Mouse (Mus musculus): ENCODE data around the gene Zfp933. TPM values are rescaled to one million over a fixed set of nuclear protein-coding genes. Genes with fewer than 3 reads are reported as not detected.

The Zfp933 gene
- polyA plus RNA-seq, 2 experiments: 5.0 to 7.2 TPM

DNA sequence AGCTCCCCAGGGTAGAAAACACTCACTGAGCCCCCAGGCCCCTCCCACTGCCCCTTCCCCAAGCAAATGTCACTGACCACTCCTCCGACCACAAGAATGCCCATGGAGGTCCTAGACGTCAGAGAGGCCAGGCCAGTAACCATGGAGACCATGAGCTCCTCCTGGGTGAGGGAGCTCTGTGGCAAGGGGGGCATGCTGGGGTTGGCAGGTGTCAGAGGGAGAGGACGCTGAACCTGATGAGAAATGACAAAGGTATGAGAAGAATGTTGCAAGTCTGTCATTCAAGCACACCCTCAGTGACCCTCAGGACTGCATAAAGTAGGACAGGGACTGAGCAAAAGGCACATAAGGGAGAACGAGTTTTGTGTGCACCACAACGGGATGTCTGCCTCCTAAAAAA, 31.7 kb upstream of the Zfp933 start:
- H3K9me3 ChIP-seq (ENCODE audit: control insufficient read depth, low read length): no peaks in the 10 kb centered on the region
- no peak overlapping the region for H3K4me2 ChIP-seq (replicated peaks; ENCODE audit: low read depth, low read length, severe bottlenecking)
- no peak for ATAC-seq (ENCODE audit: low FRiP score, low read depth)
- peaks cover 87% of the 10 kb centered on the region for H3K36me3 ChIP-seq (ENCODE audit: control insufficient read depth, insufficient read depth, low read length)
- no peaks in the 10 kb centered on the region for H3K27me3 ChIP-seq (ENCODE audit: control insufficient read depth, insufficient read depth, low read length)
- no peak overlapping the region for H3K4me3 ChIP-seq (replicated peaks; ENCODE audit: low read length)
- no peaks in the 10 kb centered on the region for H3K4me1 ChIP-seq (ENCODE audit: control insufficient read depth, insufficient read depth, low read length)
- 62% methylated on average over 5 of the region's 5 CpGs for WGBS
- H3K27ac ChIP-seq (replicated peaks; ENCODE audit: low read depth, low read length): no peak overlapping the region
- H3K9ac ChIP-seq (ENCODE audit: low read depth, low read length, severe bottlenecking): no peak overlapping the region
- DNase-seq (ENCODE audit: low spot score): no peak
- no peak for TF ChIP-seq POLR2A (IDR thresholded peaks at IDR 0.05; ENCODE audit: borderline replicate concordance, extremely low read depth, insufficient read depth, insufficient read length)

DNA sequence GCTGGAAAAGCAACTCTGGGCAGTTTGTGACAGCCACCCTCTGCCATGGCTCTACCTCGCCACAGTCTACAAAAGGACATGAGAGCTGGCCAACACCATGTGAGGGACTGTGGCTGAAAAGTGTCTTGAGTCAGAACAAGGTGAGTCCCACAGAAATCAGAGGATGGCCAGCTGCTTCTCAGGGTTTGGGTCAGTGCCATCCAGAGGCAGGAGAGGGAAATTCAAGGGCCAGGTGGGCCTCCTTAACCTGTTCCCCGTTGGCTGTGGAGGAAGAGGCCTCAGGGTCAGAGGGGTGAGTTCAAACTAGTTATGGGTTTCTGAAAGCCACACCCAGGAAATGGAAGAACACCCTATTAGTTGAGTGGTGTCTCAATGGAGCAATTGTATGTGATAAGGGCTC, 31.3 kb upstream of the Zfp933 start:
- H3K9ac ChIP-seq (ENCODE audit: low read depth, low read length, severe bottlenecking): no peak overlapping the region
- H3K27ac ChIP-seq (replicated peaks; ENCODE audit: low read depth, low read length): no peak overlapping the region
- H3K4me2 ChIP-seq (replicated peaks; ENCODE audit: low read depth, low read length, severe bottlenecking): no peak overlapping the region
- 65% methylated on average over 2 of the region's 2 CpGs for WGBS
- H3K27me3 ChIP-seq (ENCODE audit: control insufficient read depth, insufficient read depth, low read length): no peaks in the 10 kb centered on the region
- ATAC-seq (ENCODE audit: low FRiP score, low read depth) (no peak), DNase-seq (ENCODE audit: low spot score) (no peak)
- H3K36me3 ChIP-seq (ENCODE audit: control insufficient read depth, insufficient read depth, low read length): peaks cover 87% of the 10 kb centered on the region
- H3K4me3 ChIP-seq (replicated peaks; ENCODE audit: low read length): no peak overlapping the region
- no peaks in the 10 kb centered on the region for H3K4me1 ChIP-seq (ENCODE audit: control insufficient read depth, insufficient read depth, low read length)
- no peaks in the 10 kb centered on the region for H3K9me3 ChIP-seq (ENCODE audit: control insufficient read depth, low read length)
- no peak for TF ChIP-seq POLR2A (IDR thresholded peaks at IDR 0.05; ENCODE audit: borderline replicate concordance, extremely low read depth, insufficient read depth, insufficient read length)

DNA sequence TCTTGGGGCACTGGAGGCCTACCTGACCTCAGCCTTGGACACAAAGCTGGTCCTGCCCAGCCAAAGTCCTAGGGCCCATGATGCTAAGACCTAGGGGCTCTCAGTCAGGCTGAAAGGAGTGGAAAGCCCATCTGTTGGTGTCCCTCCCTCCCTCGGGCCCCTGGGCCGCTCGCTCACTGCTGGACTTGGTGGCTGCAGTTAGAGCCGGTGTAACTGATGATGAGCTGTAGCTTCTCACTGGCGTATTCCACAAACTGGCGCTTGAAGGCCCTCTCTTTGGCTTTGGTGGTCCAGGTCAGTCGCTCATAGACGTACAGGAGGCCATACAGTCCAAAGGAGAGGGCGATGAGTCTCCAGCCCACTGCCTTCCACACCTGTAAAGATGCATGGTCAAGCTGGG, 30.4 kb upstream of the Zfp933 start:
- H3K27ac ChIP-seq (replicated peaks; ENCODE audit: low read depth, low read length): no peak overlapping the region
- H3K4me2 ChIP-seq (replicated peaks; ENCODE audit: low read depth, low read length, severe bottlenecking): no peak overlapping the region
- H3K9me3 ChIP-seq (ENCODE audit: control insufficient read depth, low read length): no peaks in the 10 kb centered on the region
- 92% methylated on average over 9 of the region's 9 CpGs for WGBS
- no peak overlapping the region for H3K4me3 ChIP-seq (replicated peaks; ENCODE audit: low read length)
- H3K27me3 ChIP-seq (ENCODE audit: control insufficient read depth, insufficient read depth, low read length): no peaks in the 10 kb centered on the region
- H3K36me3 ChIP-seq (ENCODE audit: control insufficient read depth, insufficient read depth, low read length): peaks cover 87% of the 10 kb centered on the region
- no peak overlapping the region for H3K9ac ChIP-seq (ENCODE audit: low read depth, low read length, severe bottlenecking)
- ATAC-seq (ENCODE audit: low FRiP score, low read depth): no peak
- no peaks in the 10 kb centered on the region for H3K4me1 ChIP-seq (ENCODE audit: control insufficient read depth, insufficient read depth, low read length)
- DNase-seq (ENCODE audit: low spot score): no peak
- TF ChIP-seq POLR2A (IDR thresholded peaks at IDR 0.05; ENCODE audit: borderline replicate concordance, extremely low read depth, insufficient read depth, insufficient read length): no peak

DNA sequence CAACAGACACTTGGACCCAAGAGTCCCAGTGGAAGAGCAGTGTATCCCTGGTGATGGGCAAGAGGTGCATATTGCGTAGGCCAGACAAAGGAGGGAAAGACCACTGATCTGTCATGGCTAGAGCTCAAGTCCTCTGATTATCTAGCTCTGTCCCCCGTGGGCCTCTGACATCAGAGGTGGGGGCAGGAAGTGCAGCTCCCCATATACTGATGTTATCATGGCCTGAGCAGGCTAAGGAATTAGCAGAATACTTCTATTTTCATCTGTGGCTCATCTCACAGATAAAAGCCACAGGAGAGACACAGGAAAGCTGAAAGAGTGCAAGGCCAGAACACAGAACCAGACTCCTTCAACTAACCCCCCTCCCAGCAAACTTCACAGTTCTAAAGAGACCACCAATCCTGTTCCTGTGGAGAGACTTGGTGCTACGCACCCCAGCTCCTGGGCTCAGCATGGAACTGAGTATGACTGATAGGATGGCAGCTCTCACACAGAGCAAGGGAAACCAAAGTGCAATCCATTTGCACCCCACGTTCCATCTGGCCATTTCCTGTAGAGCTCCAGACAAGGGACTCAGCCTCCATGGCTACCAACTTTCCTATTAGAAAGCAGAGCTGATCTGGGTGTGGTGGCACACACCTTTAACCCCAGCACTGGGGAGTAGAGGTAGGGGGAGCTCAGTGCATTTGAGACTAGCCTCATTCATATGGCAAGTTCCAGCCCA, 27.8 kb upstream of the Zfp933 start:
- peaks cover 78% of the 10 kb centered on the region for H3K36me3 ChIP-seq (ENCODE audit: control insufficient read depth, insufficient read depth, low read length)
- no peak for ATAC-seq (ENCODE audit: low FRiP score, low read depth)
- WGBS: 92% methylated on average over 4 of the region's 4 CpGs

DNA sequence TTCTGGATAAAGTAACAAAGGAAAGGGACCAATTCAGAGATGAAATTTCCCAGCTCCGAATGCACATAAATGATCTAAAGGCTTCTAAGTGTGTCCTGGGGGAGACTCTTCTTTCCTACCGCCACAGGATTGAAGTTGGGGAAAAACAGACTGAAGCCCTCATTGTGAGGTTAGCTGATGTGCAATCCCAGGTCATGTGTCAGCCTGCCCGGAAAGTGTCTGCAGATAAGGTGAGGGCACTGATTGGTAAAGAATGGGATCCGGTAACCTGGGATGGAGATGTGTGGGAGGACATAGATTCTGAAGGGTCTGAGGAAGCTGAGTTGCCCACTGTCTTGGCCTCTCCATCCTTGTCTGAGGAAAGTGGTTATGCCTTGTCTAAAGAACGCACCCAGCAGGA, 21.1 kb upstream of the Zfp933 start:
- WGBS: 25% methylated on average over 5 of the region's 5 CpGs
- Histone ChIP-seq H3K4me1 (ENCODE audit: control insufficient read depth, insufficient read depth, low read length) (peaks cover 15% of the 10 kb centered on the region), H3K27me3 (ENCODE audit: control insufficient read depth, insufficient read depth, low read length) (no peaks in the 10 kb centered on the region), H3K9ac (ENCODE audit: low read depth, low read length, severe bottlenecking) (peak overlapping the region; percentile 59), H3K4me2 (replicated peaks; ENCODE audit: low read depth, low read length, severe bottlenecking) (peak overlapping the region; percentile 86), H3K9me3 (ENCODE audit: control insufficient read depth, low read length) (no peaks in the 10 kb centered on the region), H3K4me3 (replicated peaks; ENCODE audit: low read length) (peak overlapping the region; percentile 76), H3K27ac (replicated peaks; ENCODE audit: low read depth, low read length) (no peak overlapping the region; the same call in 1 of the 2 replicates), H3K36me3 (ENCODE audit: control insufficient read depth, insufficient read depth, low read length) (peaks cover 41% of the 10 kb centered on the region)
- TF ChIP-seq POLR2A (IDR thresholded peaks at IDR 0.05; ENCODE audit: borderline replicate concordance, extremely low read depth, insufficient read depth, insufficient read length): no peak
- no peak for ATAC-seq (ENCODE audit: low FRiP score, low read depth)
- no peak for DNase-seq (ENCODE audit: low spot score)

More for the DNA sequence above, 27.8 kb upstream of the Zfp933 start:
- H3K4me2 ChIP-seq (replicated peaks; ENCODE audit: low read depth, low read length, severe bottlenecking): no peak overlapping the region
- H3K9ac ChIP-seq (ENCODE audit: low read depth, low read length, severe bottlenecking): no peak overlapping the region
- no peak for DNase-seq (ENCODE audit: low spot score)
- H3K4me3 ChIP-seq (replicated peaks; ENCODE audit: low read length): no peak overlapping the region
- H3K27me3 ChIP-seq (ENCODE audit: control insufficient read depth, insufficient read depth, low read length): no peaks in the 10 kb centered on the region
- H3K27ac ChIP-seq (replicated peaks; ENCODE audit: low read depth, low read length): no peak overlapping the region
- TF ChIP-seq POLR2A (IDR thresholded peaks at IDR 0.05; ENCODE audit: borderline replicate concordance, extremely low read depth, insufficient read depth, insufficient read length): no peak
- no peaks in the 10 kb centered on the region for H3K9me3 ChIP-seq (ENCODE audit: control insufficient read depth, low read length)
- no peaks in the 10 kb centered on the region for H3K4me1 ChIP-seq (ENCODE audit: control insufficient read depth, insufficient read depth, low read length)
